Mouse (Mus musculus): ENCODE measurements around the gene Rgs12. TPM values are rescaled to one million over a fixed set of nuclear protein-coding genes. Genes with fewer than 3 reads are reported as not detected.

Gene Rgs12
- polyA plus RNA-seq, 1 experiment from 2014 or later = 42.3 TPM

DNA sequence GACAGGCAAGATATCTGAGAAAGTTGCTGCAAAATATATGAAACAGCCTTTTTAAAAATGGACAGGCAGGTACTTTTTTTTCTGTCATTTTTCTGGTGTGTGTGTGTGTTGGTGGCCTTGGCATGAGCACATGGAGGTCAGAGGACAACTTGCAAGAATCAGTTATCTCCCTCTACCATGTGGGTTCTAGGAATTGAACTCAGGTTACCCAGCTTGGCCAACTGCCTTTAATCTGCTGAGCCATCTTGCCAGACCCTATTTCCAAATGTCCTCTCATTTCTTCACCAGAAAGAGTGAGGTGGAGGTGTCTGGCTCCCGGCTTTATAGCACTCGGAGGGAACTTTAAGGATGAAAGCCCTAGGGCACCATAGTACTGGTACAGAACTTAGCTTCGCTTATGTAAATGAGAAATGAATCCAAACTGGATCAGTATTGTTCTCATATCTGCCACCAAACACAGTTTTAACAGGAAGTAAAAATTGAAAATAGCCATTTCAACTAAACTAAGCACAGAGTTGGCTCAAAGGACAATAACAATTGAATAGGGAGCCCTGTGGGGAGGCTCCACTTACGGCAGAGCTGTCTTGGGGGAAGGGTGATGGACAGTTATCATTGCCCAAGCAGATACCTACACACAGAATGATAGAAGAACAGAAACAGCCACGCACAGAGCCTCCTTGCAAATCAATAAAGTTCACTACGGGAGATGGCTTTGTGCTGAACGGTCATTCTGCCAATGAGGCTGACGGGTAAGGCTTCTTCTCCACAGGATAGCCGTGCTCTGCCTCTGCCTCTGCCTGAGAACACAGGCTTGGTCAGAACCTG lies 18.9 kb upstream of the Rgs12 start:
- H3K4me1 ChIP-seq (ENCODE audit: control insufficient read depth, insufficient read depth, low read length) = peaks cover 6% of the 10 kb centered on the region; the same call in 1 of the 2 replicates
- no peaks in the 10 kb centered on the region for H3K9me3 ChIP-seq (replicated peaks; ENCODE audit: control insufficient read depth, low read length, poor library complexity, severe bottlenecking)
- no peak overlapping the region for H3K4me3 ChIP-seq (ENCODE audit: low read depth, low read length)
- peak overlapping the region; percentile 14; the same call in 1 of the 2 replicates for H3K27ac ChIP-seq (ENCODE audit: low read length)
- no peaks in the 10 kb centered on the region for H3K27me3 ChIP-seq (ENCODE audit: control insufficient read depth, insufficient read depth, low read depth, low read length)
- 0 out of 2 replicates have a peak, but pooled peaks cover 1% of the 10 kb centered on the region for H3K36me3 ChIP-seq (ENCODE audit: control insufficient read depth, insufficient read depth, low read length)
- no peak overlapping the region for H3K4me2 ChIP-seq (ENCODE audit: low read length)
- 67% methylated on average over 9 of the region's 9 CpGs for WGBS
- ATAC-seq = no peak
- no peak overlapping the region for H3K9ac ChIP-seq (ENCODE audit: low read depth, low read length)

DNA sequence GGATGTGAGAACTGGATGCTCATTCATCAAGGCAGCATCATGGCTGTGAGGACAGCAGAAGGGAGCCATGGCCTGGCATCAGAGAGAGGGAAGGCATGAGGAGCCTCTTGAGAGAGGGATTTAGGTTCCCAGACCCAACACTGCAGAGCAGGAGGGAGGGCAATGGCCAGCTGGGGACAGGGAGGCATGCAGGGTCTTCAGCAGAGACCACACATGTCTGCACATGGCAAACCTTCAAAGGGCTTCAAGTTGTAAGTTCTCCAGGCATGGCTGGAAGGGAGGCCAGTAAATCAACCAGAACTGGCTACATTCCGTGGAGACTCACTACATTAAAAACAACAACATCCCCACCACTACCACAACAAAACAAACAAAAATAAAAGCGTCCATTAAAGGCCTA lies 18.2 kb upstream of the Rgs12 start:
- Histone ChIP-seq H3K9ac (ENCODE audit: low read depth, low read length) (no peak overlapping the region), H3K36me3 (ENCODE audit: control insufficient read depth, insufficient read depth, low read length) (no peaks in the 10 kb centered on the region), H3K4me2 (ENCODE audit: low read length) (no peak overlapping the region), H3K27ac (ENCODE audit: low read length) (peak overlapping the region; percentile 14; the same call in 1 of the 2 replicates), H3K4me3 (ENCODE audit: low read depth, low read length) (no peak overlapping the region), H3K27me3 (ENCODE audit: control insufficient read depth, insufficient read depth, low read depth, low read length) (no peaks in the 10 kb centered on the region), H3K4me1 (ENCODE audit: control insufficient read depth, insufficient read depth, low read length) (peaks cover 6% of the 10 kb centered on the region; the same call in 1 of the 2 replicates), H3K9me3 (replicated peaks; ENCODE audit: control insufficient read depth, low read length, poor library complexity, severe bottlenecking) (no peaks in the 10 kb centered on the region)
- ATAC-seq = no peak
- WGBS = 75% methylated on average over 2 of the region's 2 CpGs

DNA sequence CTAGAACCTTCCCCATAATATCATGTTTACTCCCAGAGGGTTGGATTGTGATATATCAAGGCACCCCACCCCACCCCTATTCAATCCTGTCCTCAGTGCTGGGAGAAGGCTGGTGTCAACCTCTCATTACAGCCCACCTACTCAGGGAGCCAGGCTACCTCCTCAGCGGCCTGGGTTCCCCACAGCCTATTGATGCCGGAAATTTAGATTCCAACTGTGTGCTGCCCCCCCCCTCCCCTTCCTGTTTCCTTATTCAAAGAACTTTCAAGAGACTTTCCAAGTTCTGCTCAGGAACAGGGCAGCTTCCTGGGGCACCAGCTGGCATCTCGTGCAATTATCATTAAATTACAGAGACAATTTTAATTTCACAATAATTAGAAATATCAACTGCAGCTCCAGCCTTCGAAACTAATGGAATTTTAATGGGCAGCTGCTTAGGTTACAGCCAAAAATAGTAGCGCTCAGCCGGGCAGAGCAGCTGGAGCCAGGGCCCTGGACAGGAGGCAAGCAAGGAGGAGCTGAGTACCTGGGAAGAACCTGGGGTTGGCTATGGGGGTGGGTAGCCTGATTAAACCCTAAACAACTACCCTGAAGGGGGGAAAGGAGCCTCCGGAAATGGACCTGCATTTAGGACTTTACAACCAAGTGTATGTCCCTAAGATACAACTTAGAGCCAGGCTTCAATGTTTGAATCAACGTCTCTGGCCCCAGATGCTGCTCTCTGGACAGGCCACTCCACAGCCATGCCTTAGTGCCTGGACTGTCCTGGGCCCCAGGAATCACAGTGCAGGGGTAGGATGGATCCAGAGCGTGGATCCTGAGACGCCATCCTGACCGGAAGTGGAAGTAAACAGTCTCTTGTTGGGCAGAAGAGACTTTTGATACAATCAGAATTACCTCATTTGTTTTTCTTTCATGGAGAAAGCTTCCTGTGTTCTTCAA lies 17.5 kb upstream of the Rgs12 start:
- H3K9me3 ChIP-seq (replicated peaks; ENCODE audit: control insufficient read depth, low read length, poor library complexity, severe bottlenecking) = no peaks in the 10 kb centered on the region
- H3K36me3 ChIP-seq (ENCODE audit: control insufficient read depth, insufficient read depth, low read length) = no peaks in the 10 kb centered on the region
- 60% methylated on average over 11 of the region's 11 CpGs for WGBS
- peak overlapping the region; percentile 43; the same call in 1 of the 2 replicates for H3K27ac ChIP-seq (ENCODE audit: low read length)
- no peak overlapping the region for H3K4me2 ChIP-seq (ENCODE audit: low read length)
- no peaks in the 10 kb centered on the region for H3K27me3 ChIP-seq (ENCODE audit: control insufficient read depth, insufficient read depth, low read depth, low read length)
- no peak for ATAC-seq
- H3K4me3 ChIP-seq (ENCODE audit: low read depth, low read length) = no peak overlapping the region
- no peak overlapping the region for H3K9ac ChIP-seq (ENCODE audit: low read depth, low read length)
- peaks cover 6% of the 10 kb centered on the region; the same call in 1 of the 2 replicates for H3K4me1 ChIP-seq (ENCODE audit: control insufficient read depth, insufficient read depth, low read length)

DNA sequence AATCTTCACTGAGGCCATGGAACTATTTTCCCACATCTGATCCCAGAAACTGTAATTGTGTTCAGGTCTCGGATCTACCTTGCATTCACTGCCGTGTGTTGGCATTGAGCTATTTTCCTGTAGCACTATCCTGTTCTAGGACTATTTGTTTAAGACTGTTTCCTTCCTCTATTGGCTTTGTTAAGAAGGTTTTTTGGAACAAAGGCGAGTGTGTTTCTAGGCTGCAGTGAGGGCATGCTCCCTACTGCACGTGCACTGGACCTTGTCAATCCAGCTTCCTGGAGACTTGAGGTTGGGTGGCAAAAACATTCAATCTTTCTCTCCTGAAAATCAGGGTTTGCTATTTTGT lies 16.8 kb upstream of the Rgs12 start:
- no peaks in the 10 kb centered on the region for H3K9me3 ChIP-seq (replicated peaks; ENCODE audit: control insufficient read depth, low read length, poor library complexity, severe bottlenecking)
- no peak for ATAC-seq
- no peak overlapping the region for H3K4me3 ChIP-seq (ENCODE audit: low read depth, low read length)
- H3K36me3 ChIP-seq (ENCODE audit: control insufficient read depth, insufficient read depth, low read length) = no peaks in the 10 kb centered on the region
- 27% methylated on average over 4 of the region's 4 CpGs for WGBS
- no peaks in the 10 kb centered on the region for H3K27me3 ChIP-seq (ENCODE audit: control insufficient read depth, insufficient read depth, low read depth, low read length)
- H3K4me1 ChIP-seq (ENCODE audit: control insufficient read depth, insufficient read depth, low read length) = peaks cover 6% of the 10 kb centered on the region; the same call in 1 of the 2 replicates
- H3K27ac ChIP-seq (ENCODE audit: low read length) = no peak overlapping the region; the same call in 1 of the 2 replicates
- H3K4me2 ChIP-seq (ENCODE audit: low read length) = no peak overlapping the region
- H3K9ac ChIP-seq (ENCODE audit: low read depth, low read length) = no peak overlapping the region

DNA sequence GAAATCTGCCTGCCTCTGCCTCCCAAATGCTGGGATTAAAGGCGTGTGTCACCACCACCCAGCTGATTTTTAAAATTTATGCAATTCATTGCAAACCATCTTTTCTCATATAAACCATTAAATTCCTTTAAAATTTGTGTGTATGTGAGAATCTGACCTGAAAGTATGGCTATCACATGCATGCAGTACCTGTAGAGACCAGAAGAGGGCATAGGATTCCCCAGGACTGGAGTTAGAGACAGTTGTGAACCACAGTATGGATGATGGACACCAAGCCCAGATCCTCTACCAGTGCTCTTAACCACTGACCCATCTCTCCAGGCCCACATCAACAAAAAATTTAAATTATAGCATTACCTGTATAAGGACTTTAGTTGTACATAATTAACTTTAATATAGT lies 15.8 kb upstream of the Rgs12 start:
- H3K36me3 ChIP-seq (ENCODE audit: control insufficient read depth, insufficient read depth, low read length) = no peaks in the 10 kb centered on the region

DNA sequence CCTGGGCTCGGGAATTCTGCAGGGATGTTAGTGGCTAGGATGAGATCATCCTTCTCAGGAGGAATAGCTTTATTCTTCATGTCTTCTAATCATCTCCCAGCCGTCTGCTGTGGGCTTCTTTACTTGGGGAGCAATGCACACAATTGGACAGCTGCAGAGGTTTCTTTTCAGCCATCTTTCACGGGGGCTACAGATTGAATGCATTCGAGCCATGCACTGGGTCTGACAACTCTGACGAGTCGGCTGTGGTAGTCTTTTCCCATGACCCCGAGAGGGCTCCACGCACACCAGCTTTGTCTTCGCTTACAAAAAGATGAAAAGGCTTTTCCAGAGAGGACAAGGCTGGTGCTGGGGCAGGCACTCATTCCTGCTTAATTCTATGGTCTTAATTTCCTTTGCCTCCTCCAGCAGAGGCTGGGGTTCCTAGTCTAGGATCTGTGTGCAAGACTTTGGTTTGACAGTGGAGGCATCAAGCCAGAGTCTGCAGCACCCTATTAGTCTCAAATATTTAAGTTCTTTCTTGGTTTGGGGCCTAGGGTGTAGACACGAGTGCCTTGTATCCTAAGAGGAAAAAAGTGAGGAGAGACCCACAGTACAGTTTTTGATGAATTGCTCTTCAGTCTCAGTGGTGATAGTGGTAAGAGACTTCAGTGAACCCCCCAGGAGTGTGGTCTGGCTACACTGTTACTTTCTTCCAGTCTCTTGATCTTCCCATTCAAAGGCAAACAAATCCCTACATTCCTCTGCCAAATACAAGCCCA lies 7.4 kb upstream of the Rgs12 start:
- no peaks in the 10 kb centered on the region for H3K9me3 ChIP-seq (replicated peaks; ENCODE audit: control insufficient read depth, low read length, poor library complexity, severe bottlenecking)
- H3K9ac ChIP-seq (ENCODE audit: low read depth, low read length) = no peak overlapping the region
- no peaks in the 10 kb centered on the region for H3K27me3 ChIP-seq (ENCODE audit: control insufficient read depth, insufficient read depth, low read depth, low read length)
- 14% methylated on average over 10 of the region's 10 CpGs for WGBS
- no peak for ATAC-seq
- no peaks in the 10 kb centered on the region for H3K36me3 ChIP-seq (ENCODE audit: control insufficient read depth, insufficient read depth, low read length)
- no peak overlapping the region for H3K4me3 ChIP-seq (ENCODE audit: low read depth, low read length)
- no peaks in the 10 kb centered on the region for H3K4me1 ChIP-seq (ENCODE audit: control insufficient read depth, insufficient read depth, low read length)
- no peak overlapping the region for H3K4me2 ChIP-seq (ENCODE audit: low read length)
- 0 out of 2 replicates have a peak overlapping the region, but pooled peaks have one; percentile 36 for H3K27ac ChIP-seq (ENCODE audit: low read length)

More for the DNA sequence above, 15.8 kb upstream of the Rgs12 start:
- Histone ChIP-seq H3K27ac (ENCODE audit: low read length) (no peak overlapping the region), H3K9me3 (replicated peaks; ENCODE audit: control insufficient read depth, low read length, poor library complexity, severe bottlenecking) (no peaks in the 10 kb centered on the region), H3K9ac (ENCODE audit: low read depth, low read length) (no peak overlapping the region), H3K27me3 (ENCODE audit: control insufficient read depth, insufficient read depth, low read depth, low read length) (no peaks in the 10 kb centered on the region), H3K4me3 (ENCODE audit: low read depth, low read length) (no peak overlapping the region), H3K4me2 (ENCODE audit: low read length) (no peak overlapping the region), H3K4me1 (ENCODE audit: control insufficient read depth, insufficient read depth, low read length) (peaks cover 6% of the 10 kb centered on the region; the same call in 1 of the 2 replicates)
- WGBS = 90% methylated on average over 1 of the region's 1 CpGs
- no peak for ATAC-seq

DNA sequence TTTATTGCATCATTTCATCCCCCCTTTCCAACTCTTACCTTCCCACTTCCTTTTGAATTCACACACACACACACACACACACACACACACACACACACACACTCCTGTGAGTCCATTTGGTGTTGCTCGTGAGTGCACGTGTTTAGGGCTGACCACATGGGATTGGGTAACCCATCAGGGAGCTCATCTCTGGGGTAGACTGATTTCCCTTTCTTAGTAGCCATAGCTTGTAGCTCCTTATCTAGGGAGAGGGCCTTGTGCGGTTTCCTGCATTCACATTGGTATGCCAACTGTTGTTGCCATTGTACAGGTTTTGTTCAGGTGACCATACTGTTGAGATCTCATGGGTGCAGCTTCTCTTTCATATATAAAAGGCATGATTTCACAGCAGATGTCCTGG lies 5.8 kb upstream of the Rgs12 start:
- H3K27me3 ChIP-seq (ENCODE audit: control insufficient read depth, insufficient read depth, low read depth, low read length) = no peaks in the 10 kb centered on the region
- H3K36me3 ChIP-seq (ENCODE audit: control insufficient read depth, insufficient read depth, low read length) = no peaks in the 10 kb centered on the region
- H3K9me3 ChIP-seq (replicated peaks; ENCODE audit: control insufficient read depth, low read length, poor library complexity, severe bottlenecking) = no peaks in the 10 kb centered on the region
- no peak for ATAC-seq
- 94% methylated on average over 3 of the region's 3 CpGs for WGBS
- H3K4me2 ChIP-seq (ENCODE audit: low read length) = no peak overlapping the region
- H3K4me3 ChIP-seq (ENCODE audit: low read depth, low read length) = no peak overlapping the region
- no peak overlapping the region for H3K9ac ChIP-seq (ENCODE audit: low read depth, low read length)
- H3K4me1 ChIP-seq (ENCODE audit: control insufficient read depth, insufficient read depth, low read length) = no peaks in the 10 kb centered on the region
- H3K27ac ChIP-seq (ENCODE audit: low read length) = no peak overlapping the region

DNA sequence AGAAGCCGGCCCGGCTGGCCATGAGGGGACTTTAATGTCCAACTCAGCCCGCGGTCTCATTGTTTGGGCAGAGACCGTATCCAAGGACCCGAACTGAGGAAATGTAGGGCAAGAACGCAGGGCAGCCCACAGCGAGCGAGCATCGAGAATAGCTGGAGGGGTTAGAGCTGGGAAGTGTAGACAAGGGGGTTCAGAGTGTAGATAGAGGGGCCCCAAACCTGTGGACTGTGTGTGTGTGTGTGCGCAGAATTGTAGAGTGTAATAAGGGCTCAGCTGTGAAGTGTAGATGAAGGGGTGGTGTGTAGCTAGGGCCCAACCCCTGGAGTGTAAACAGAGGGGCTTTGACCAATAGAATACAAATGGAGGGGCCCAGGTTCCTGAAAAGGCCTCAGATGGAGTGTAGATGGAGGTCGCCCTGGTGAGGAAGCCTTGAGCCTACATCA lies 545 bp downstream of the Rgs12 start:
- no peaks in the 10 kb centered on the region for H3K9me3 ChIP-seq (replicated peaks; ENCODE audit: control insufficient read depth, low read length, poor library complexity, severe bottlenecking)
- H3K4me1 ChIP-seq (ENCODE audit: control insufficient read depth, insufficient read depth, low read length) = peaks cover 28% of the 10 kb centered on the region
- H3K36me3 ChIP-seq (ENCODE audit: control insufficient read depth, insufficient read depth, low read length) = no peaks in the 10 kb centered on the region
- H3K27me3 ChIP-seq (ENCODE audit: control insufficient read depth, insufficient read depth, low read depth, low read length) = no peaks in the 10 kb centered on the region
- peak overlapping the region; percentile 83 for H3K4me2 ChIP-seq (ENCODE audit: low read length)
- H3K9ac ChIP-seq (ENCODE audit: low read depth, low read length) = peak overlapping the region; percentile 92
- 0% methylated on average over 12 of the region's 12 CpGs for WGBS
- peak overlapping the region; percentile 84 for H3K27ac ChIP-seq (ENCODE audit: low read length)
- peak; percentile 63 for ATAC-seq
- H3K4me3 ChIP-seq (ENCODE audit: low read depth, low read length) = peak overlapping the region; percentile 68

All from midbrain, embryonic 16.5 days (tissue).